Mouse (Mus musculus): ENCODE data around the gene Sbk3. TPM values are rescaled to one million over a fixed set of nuclear protein-coding genes. Genes with fewer than 3 reads are reported as not detected.
A peak's percentile ranks its signal among the peaks of the same experiment; 100 is the strongest.

The Sbk3 gene
- total and polyA plus RNA-seq, 2 experiments from 2014 or later, result 0.76 TPM

- DNase-seq (no peak), ATAC-seq (no peak)
- Histone ChIP-seq H3K27ac (ENCODE audit: low read depth, low read length) (no peak overlapping the region), H3K4me3 (ENCODE audit: low read depth, low read length) (no peak overlapping the region), H3K4me2 (ENCODE audit: low read depth) (no peak overlapping the region), H3K27me3 (ENCODE audit: insufficient read depth, low read length) (no peaks in the 10 kb centered on the region), H3K9me3 (ENCODE audit: low read length) (no peaks in the 10 kb centered on the region), H3K4me1 (ENCODE audit: insufficient read depth) (no peaks in the 10 kb centered on the region), H3K9ac (no peak overlapping the region), H3K36me3 (ENCODE audit: insufficient read depth) (no peaks in the 10 kb centered on the region)
- 55% methylated on average over 5 of the region's 5 CpGs for WGBS
- no peak for TF ChIP-seq CTCF (IDR thresholded peaks at IDR 0.05; ENCODE audit: low read depth)
Observed at GRCm38 (mm10) chr7:4942673-4943072, 28.3 kb downstream of the Sbk3 start.

GRCm38 (mm10) chr7:4940068-4940479 lies 30.9 kb downstream of the Sbk3 start:
- Histone ChIP-seq H3K4me2 (ENCODE audit: low read depth) (no peak overlapping the region), H3K4me3 (ENCODE audit: low read depth, low read length) (no peak overlapping the region), H3K9me3 (ENCODE audit: low read length) (no peaks in the 10 kb centered on the region), H3K9ac (no peak overlapping the region), H3K27me3 (ENCODE audit: insufficient read depth, low read length) (no peaks in the 10 kb centered on the region), H3K36me3 (ENCODE audit: insufficient read depth) (no peaks in the 10 kb centered on the region), H3K4me1 (ENCODE audit: insufficient read depth) (no peaks in the 10 kb centered on the region), H3K27ac (ENCODE audit: low read depth, low read length) (no peak overlapping the region)
- 20% methylated on average over 9 of the region's 9 CpGs for WGBS
- DNase-seq (peak; percentile 85), ATAC-seq (peak; percentile 53; the same call in 1 of the 2 replicates)
- peak; percentile 85 for TF ChIP-seq CTCF (IDR thresholded peaks at IDR 0.05; ENCODE audit: low read depth)

DNA sequence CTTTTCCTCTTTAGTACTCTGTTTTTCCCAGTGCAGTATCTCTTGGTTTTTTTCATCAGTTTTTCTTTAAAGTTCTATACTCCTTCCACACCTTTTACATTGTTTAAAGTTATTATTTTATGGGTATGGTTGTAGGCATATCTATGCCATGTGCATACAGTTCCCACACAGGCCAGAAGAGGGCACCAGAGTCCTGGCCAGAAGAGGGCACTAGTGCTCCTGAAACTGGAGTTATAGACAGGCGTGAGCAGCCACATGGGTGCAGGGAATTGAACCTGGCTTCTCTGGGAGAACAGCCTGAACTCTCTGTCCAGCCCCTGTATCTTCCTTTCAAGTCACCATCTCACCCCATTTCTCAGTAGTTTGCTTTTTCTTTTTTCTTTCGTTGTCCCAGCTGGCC lies 32.5 kb downstream of the Sbk3 start:
- TF ChIP-seq CTCF (IDR thresholded peaks at IDR 0.05; ENCODE audit: low read depth), result peak; percentile 88
- peak; percentile 62 for DNase-seq
- Histone ChIP-seq H3K27ac (ENCODE audit: low read depth, low read length) (no peak overlapping the region), H3K27me3 (ENCODE audit: insufficient read depth, low read length) (no peaks in the 10 kb centered on the region), H3K4me1 (ENCODE audit: insufficient read depth) (no peaks in the 10 kb centered on the region), H3K4me2 (ENCODE audit: low read depth) (no peak overlapping the region), H3K9me3 (ENCODE audit: low read length) (no peaks in the 10 kb centered on the region), H3K9ac (no peak overlapping the region), H3K36me3 (ENCODE audit: insufficient read depth) (no peaks in the 10 kb centered on the region), H3K4me3 (ENCODE audit: low read depth, low read length) (no peak overlapping the region)
- no peak for ATAC-seq
- 40% methylated on average over 2 of the region's 2 CpGs for WGBS

- H3K4me1 ChIP-seq (ENCODE audit: insufficient read depth), result no peaks in the 10 kb centered on the region
- H3K36me3 ChIP-seq (ENCODE audit: insufficient read depth), result no peaks in the 10 kb centered on the region
- H3K4me2 ChIP-seq (ENCODE audit: low read depth), result no peak overlapping the region
- ATAC-seq (no peak), DNase-seq (no peak)
- no peaks in the 10 kb centered on the region for H3K9me3 ChIP-seq (ENCODE audit: low read length)
- no peak overlapping the region for H3K27ac ChIP-seq (ENCODE audit: low read depth, low read length)
- no peak overlapping the region for H3K9ac ChIP-seq
- TF ChIP-seq CTCF (IDR thresholded peaks at IDR 0.05; ENCODE audit: low read depth), result no peak
- no peak overlapping the region for H3K4me3 ChIP-seq (ENCODE audit: low read depth, low read length)
- no peaks in the 10 kb centered on the region for H3K27me3 ChIP-seq (ENCODE audit: insufficient read depth, low read length)
- WGBS, result 80% methylated on average over 10 of the region's 11 CpGs
Observed at GRCm38 (mm10) chr7:4937392-4937791, 33.6 kb downstream of the Sbk3 start.

- ATAC-seq (no peak), DNase-seq (no peak)
- Histone ChIP-seq H3K27me3 (ENCODE audit: insufficient read depth, low read length) (no peaks in the 10 kb centered on the region), H3K4me2 (ENCODE audit: low read depth) (no peak overlapping the region), H3K27ac (ENCODE audit: low read depth, low read length) (no peak overlapping the region), H3K4me1 (ENCODE audit: insufficient read depth) (no peaks in the 10 kb centered on the region), H3K9ac (no peak overlapping the region), H3K36me3 (ENCODE audit: insufficient read depth) (no peaks in the 10 kb centered on the region), H3K9me3 (ENCODE audit: low read length) (no peaks in the 10 kb centered on the region), H3K4me3 (ENCODE audit: low read depth, low read length) (no peak overlapping the region)
- TF ChIP-seq CTCF (IDR thresholded peaks at IDR 0.05; ENCODE audit: low read depth), result no peak
- 82% methylated on average over 10 of the region's 10 CpGs for WGBS
Observed at GRCm38 (mm10) chr7:4936832-4937231, 34.1 kb downstream of the Sbk3 start.

GRCm38 (mm10) chr7:4934160-4934914 lies 36.6 kb downstream of the Sbk3 start:
- Histone ChIP-seq H3K36me3 (ENCODE audit: insufficient read depth) (no peaks in the 10 kb centered on the region), H3K4me3 (ENCODE audit: low read depth, low read length) (no peak overlapping the region), H3K27me3 (ENCODE audit: insufficient read depth, low read length) (no peaks in the 10 kb centered on the region), H3K9me3 (ENCODE audit: low read length) (no peaks in the 10 kb centered on the region), H3K27ac (ENCODE audit: low read depth, low read length) (no peak overlapping the region), H3K9ac (no peak overlapping the region), H3K4me2 (ENCODE audit: low read depth) (no peak overlapping the region), H3K4me1 (ENCODE audit: insufficient read depth) (no peaks in the 10 kb centered on the region)
- TF ChIP-seq CTCF (IDR thresholded peaks at IDR 0.05; ENCODE audit: low read depth), result no peak
- 79% methylated on average over 4 of the region's 4 CpGs for WGBS
- DNase-seq (no peak), ATAC-seq (no peak)

GRCm38 (mm10) chr7:4933103-4933502 lies 37.9 kb downstream of the Sbk3 start:
- Histone ChIP-seq H3K9ac (no peak overlapping the region), H3K27me3 (ENCODE audit: insufficient read depth, low read length) (no peaks in the 10 kb centered on the region), H3K4me2 (ENCODE audit: low read depth) (no peak overlapping the region), H3K4me3 (ENCODE audit: low read depth, low read length) (no peak overlapping the region), H3K4me1 (ENCODE audit: insufficient read depth) (no peaks in the 10 kb centered on the region), H3K36me3 (ENCODE audit: insufficient read depth) (no peaks in the 10 kb centered on the region), H3K27ac (ENCODE audit: low read depth, low read length) (no peak overlapping the region), H3K9me3 (ENCODE audit: low read length) (no peaks in the 10 kb centered on the region)
- no peak for TF ChIP-seq CTCF (IDR thresholded peaks at IDR 0.05; ENCODE audit: low read depth)
- no peak for DNase-seq
- no peak for ATAC-seq
- WGBS, result 82% methylated on average over 12 of the region's 12 CpGs
